In the genomic region with DNA sequence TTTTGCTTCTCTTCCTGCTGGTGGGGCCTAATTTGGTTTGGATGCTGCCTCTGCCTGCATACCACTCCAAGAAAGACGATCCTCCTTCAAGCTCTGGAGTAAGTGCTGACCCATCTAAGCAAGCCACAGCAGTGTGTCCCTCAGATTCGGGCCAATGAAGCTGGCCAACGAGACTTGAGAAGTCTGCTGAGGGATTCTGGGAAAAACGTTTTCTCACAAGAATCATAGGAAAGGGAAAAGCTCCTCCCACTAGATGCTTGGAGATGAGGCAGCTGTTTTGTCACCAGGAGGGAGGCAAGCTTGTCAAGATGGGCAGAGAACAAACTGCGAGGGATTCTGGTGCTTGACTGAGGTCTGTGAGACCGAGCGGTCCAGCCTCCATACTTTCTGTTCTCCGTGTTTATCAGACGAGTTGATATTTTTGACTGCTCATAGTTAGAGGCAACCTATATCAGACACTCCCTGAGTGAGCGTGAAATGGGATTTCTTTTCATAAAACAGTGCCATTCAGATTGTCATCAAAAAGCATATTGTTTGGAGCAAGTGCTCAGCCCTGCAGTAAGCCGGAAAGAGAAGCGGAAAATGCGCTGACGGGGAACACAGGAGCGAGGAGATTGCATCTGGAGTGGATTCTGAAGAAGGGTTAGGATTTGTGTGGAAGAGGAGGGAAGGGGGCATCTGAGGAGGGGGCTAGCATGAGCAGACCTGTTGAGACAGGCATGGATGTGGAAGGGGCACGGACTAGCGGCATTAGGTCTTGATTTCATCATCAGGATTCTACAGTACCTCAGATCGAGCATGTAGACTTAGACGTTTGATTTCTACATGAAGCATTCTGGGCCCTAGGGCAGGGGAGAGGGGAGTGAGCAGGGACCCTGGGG, we compare ENCODE assay signal across 9 mouse cellular contexts. TPM values are rescaled to one million over a fixed set of nuclear protein-coding genes. Genes with fewer than 3 reads are reported as not detected.
DNase-seq lines count a peak whose midpoint lies in the region; ATAC-seq and TF ChIP-seq lines count a peak whose summit lies in the region.
"Had no signal": no experiment of that assay in that cellular context is flagged by ENCODE, and none has a peak within 500 bp of the region (broad histone marks: within the 10 kb centered on the region; RNA-seq: fewer than 3 reads in every experiment).

No protein-coding gene starts in this region.

- no peak overlapping the region; the same call in 1 of the 2 replicates for H3K4me2 ChIP-seq in hindbrain, embryonic 16.5 days (ENCODE audit: low read length)
- 0 out of 2 replicates have a peak overlapping the region, but pooled peaks have one; percentile 3 for H3K4me2 ChIP-seq in neural tube, embryonic 15.5 days

- intact Hi-C loops in heart, adult 2 months (cut with DNase I): no loop called here
- intact Hi-C loops in left cerebral cortex, postnatal 14 days (cut with DNase I): no loop called here

- H3K9me3 ChIP-seq in hindbrain, embryonic 16.5 days (ENCODE audit: control insufficient read depth, low read length): no peaks in the 10 kb centered on the region
- no peaks in the 10 kb centered on the region for H3K9me3 ChIP-seq in neural tube, embryonic 15.5 days (replicated peaks)

- no peaks in the 10 kb centered on the region for H3K36me3 ChIP-seq in heart, adult 2 months (ENCODE audit: control insufficient read depth, insufficient read depth, low read length)
- no peaks in the 10 kb centered on the region for H3K36me3 ChIP-seq in hindbrain, embryonic 16.5 days (ENCODE audit: control insufficient read depth, insufficient read depth, low read length)
- no peaks in the 10 kb centered on the region for H3K36me3 ChIP-seq in neural tube, embryonic 15.5 days

- H3K27me3 ChIP-seq in heart, adult 2 months (ENCODE audit: control insufficient read depth, insufficient read depth, low read length): no peaks in the 10 kb centered on the region
- no peaks in the 10 kb centered on the region for H3K27me3 ChIP-seq in hindbrain, embryonic 16.5 days (replicated peaks; ENCODE audit: control insufficient read depth, insufficient read depth, low read length)
- no peaks in the 10 kb centered on the region for H3K27me3 ChIP-seq in neural tube, embryonic 15.5 days (replicated peaks)

- H3K79me2 ChIP-seq in heart, adult 2 months (replicated peaks; ENCODE audit: control insufficient read depth, insufficient read depth, low read length): no peaks in the 10 kb centered on the region

- 0 out of 2 replicates have a peak, but pooled peaks have one; percentile 5 for ATAC-seq in hindbrain, embryonic 16.5 days
- no peak for ATAC-seq in neural tube, embryonic 15.5 days (ENCODE audit: low FRiP score)
- ATAC-seq: CD4-positive, CD25-positive, alpha-beta regulatory T cell, adult 4 months had no signal

- TF ChIP-seq POLR2A in heart, adult 2 months (IDR thresholded peaks at IDR 0.05; ENCODE audit: insufficient read depth, low read depth, low read length): no peak

- H3K27ac ChIP-seq in heart, adult 2 months: peak overlapping the region; percentile 53
- H3K27ac ChIP-seq in hindbrain, embryonic 16.5 days (ENCODE audit: low read depth, low read length): peak overlapping the region; percentile 32; the same call in 1 of the 2 replicates
- peak overlapping the region; percentile 39 for H3K27ac ChIP-seq in neural tube, embryonic 15.5 days (replicated peaks)

- peak; percentile 43 for DNase-seq in kidney, postnatal 10 days
- DNase-seq in kidney, postnatal 25 days: no peak
- DNase-seq in heart, adult 2 months: peak; percentile 47 to 75
- no peak for DNase-seq in spleen, postnatal 4 days (ENCODE audit: low spot score in 2 of 2)
- no peak for DNase-seq in embryo, embryonic 11 days
- no peak for DNase-seq in left cerebral cortex, postnatal 14 days (ENCODE audit: low spot score in 2 of 2)

- TF ChIP-seq EP300 in heart, adult 2 months (IDR thresholded peaks at IDR 0.05; ENCODE audit: insufficient read depth, low read depth, low read length): no peak

- 59% methylated on average over 19 of the region's 19 CpGs for WGBS in heart, adult 2 months
- WGBS in hindbrain, embryonic 16.5 days: 47% methylated on average over 19 of the region's 19 CpGs
- 59% methylated on average over 19 of the region's 19 CpGs for WGBS in neural tube, embryonic 15.5 days

- H3K4me1 ChIP-seq in heart, adult 2 months (ENCODE audit: control insufficient read depth, insufficient read depth, low read length): peaks cover 13% of the 10 kb centered on the region
- H3K4me1 ChIP-seq in hindbrain, embryonic 16.5 days (ENCODE audit: control insufficient read depth, insufficient read depth, low read depth, low read length): peaks cover 77% of the 10 kb centered on the region
- H3K4me1 ChIP-seq in neural tube, embryonic 15.5 days: peaks cover 100% of the 10 kb centered on the region

- TF ChIP-seq CTCF in heart, adult 2 months (IDR thresholded peaks at IDR 0.05): no peak

- no peak overlapping the region for H3K4me3 ChIP-seq in heart, adult 2 months
- no peak overlapping the region for H3K4me3 ChIP-seq in hindbrain, embryonic 16.5 days (ENCODE audit: low read length)
- no peak overlapping the region for H3K4me3 ChIP-seq in neural tube, embryonic 15.5 days (replicated peaks)

- H3K9ac ChIP-seq in heart, adult 2 months (ENCODE audit: low read depth, low read length): no peak overlapping the region
- H3K9ac ChIP-seq in hindbrain, embryonic 16.5 days (ENCODE audit: low read depth, low read length): no peak overlapping the region
- H3K9ac ChIP-seq in neural tube, embryonic 15.5 days (replicated peaks): no peak overlapping the region

RNA-seq across cellular contexts. Expression of a gene that starts 17.0 kb away (rescaled TPM):
- total RNA-seq in heart, adult 2 months (2021): 10 to 100 TPM; 11.4 to 11.8 TPM
- 3.9 and 6.8 TPM in 2 replicates for polyA plus RNA-seq in heart, adult 2 months (2012; rRNA removed)
- 79.0 and 82.0 TPM in 2 replicates for polyA plus RNA-seq in hindbrain, embryonic 16.5 days (2015; fragmentation: Nextera tagmentation; extraction: Ambion mirVana)
- 84.8 and 89.7 TPM in 2 replicates for polyA plus RNA-seq in neural tube, embryonic 15.5 days (2015; fragmentation: Nextera tagmentation; extraction: Ambion mirVana)
- 10 to 100 TPM; 26.5 to 28.2 TPM for total RNA-seq in left cerebral cortex, postnatal 14 days (2021)

Comparison
In these comparisons a context has a peak if more than half of its experiments do, and no peak if none do; other contexts are left out.
1. DNase-seq: peak in kidney, postnatal 10 days (single experiment) and heart, adult 2 months (2 of 2); none in kidney, postnatal 25 days (0 of 2), spleen, postnatal 4 days (0 of 2), embryo, embryonic 11 days (single experiment) and left cerebral cortex, postnatal 14 days (0 of 2).
2. RNA of a gene that starts 17.0 kb away (polyA plus RNA-seq): 84.8 to 89.7 TPM in neural tube, embryonic 15.5 days and 79.0 to 82.0 TPM in hindbrain, embryonic 16.5 days; 3.9 to 6.8 TPM in heart, adult 2 months; every median in the first group is over 10 times any median in the second.
3. Peak in every context shown above with its lines, with median percentiles within 50 percentile points of each other: H3K27ac ChIP-seq.